Mouse (Mus musculus) cerebral cortex, adult 2 months (tissue): ENCODE measurements around the gene Pou3f1.

Source experiments
- whole genome bisulfite sequencing: fragments of 180-500 bp; shearing (Covaris S2); methylation state at CpG from one replicate; pipeline ENCODE4 v1.1.7; 2018; 5-methylcytosine and 5-hydroxymethylcytosine counted together

Pou3f1 gene

DNA sequence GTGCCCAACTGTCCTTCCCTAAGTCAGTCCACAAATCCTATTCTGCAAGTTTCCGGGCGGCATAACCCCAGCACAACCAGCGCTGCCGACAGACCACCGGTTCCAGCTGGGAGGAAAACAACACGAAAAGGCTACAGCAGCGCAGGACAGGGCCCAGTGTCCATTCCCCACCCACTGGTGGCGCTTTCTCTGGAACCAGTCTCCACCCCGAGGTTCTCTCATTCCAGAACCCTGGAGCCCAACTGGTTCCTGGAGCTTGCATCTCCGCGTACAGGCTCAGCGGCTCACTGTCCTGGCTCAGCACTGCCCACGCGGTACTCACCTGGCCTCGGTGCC is at the start of gene Pou3f1:
Pou3f1 (plus strand) TSS at position 290 of the 336 bp plus-strand sequence.
- 5% methylated on average over 15 of the region's 15 CpGs for WGBS

GRCm38 (mm10) chr4:124607166-124607565 is 49.4 kb upstream of the Pou3f1 start:
- 25% methylated on average over 8 of the region's 8 CpGs for WGBS

DNA sequence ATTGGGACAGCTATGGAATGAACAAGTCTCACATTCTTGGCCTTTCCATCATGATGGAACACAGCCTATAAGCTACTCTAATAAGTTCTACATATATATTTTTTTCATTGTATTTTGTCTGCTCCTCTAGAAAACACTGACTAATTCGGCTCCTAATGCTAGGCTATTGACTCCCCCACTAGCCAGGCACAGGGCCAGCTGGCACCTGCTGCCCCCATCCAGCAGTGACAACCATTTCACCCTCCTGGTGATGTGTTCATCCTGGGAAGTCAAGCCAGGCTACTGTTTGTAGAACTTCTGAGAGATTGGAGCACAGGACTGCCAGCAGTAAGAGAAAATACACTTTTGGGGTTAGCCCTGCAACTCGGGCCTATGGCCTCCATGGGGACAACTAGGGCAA is 46.5 kb upstream of the Pou3f1 start:
- 47% methylated on average over 2 of the region's 2 CpGs for WGBS

DNA sequence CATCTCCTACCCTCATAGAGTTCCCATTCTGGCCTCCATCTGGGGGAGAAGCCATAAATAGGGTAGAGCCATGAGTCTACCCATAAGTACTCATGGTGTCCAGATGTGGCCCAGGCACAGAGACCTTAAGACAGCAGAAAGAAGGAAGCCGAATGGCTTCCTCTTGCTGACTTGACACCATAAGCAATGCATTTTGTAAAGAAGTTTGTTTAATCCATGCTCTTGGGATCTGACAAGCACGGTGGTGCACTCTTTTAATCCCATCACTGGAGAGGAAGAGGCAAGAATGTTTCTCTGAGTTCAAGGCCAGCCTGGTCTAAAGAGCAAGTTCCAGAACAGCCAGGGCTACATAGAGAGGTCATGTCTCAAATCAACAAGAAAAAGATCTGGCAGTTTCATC is 45.9 kb upstream of the Pou3f1 start, which contains the start of gene 3100002H09Rik:
3100002H09Rik (minus strand) TSS at position 101 of the 400 bp plus-strand sequence.
- 85% methylated on average over 2 of the region's 2 CpGs for WGBS

- 86% methylated on average over 4 of the region's 4 CpGs for WGBS
Observed at GRCm38 (mm10) chr4:124611768-124612167, 44.8 kb upstream of the Pou3f1 start.

DNA sequence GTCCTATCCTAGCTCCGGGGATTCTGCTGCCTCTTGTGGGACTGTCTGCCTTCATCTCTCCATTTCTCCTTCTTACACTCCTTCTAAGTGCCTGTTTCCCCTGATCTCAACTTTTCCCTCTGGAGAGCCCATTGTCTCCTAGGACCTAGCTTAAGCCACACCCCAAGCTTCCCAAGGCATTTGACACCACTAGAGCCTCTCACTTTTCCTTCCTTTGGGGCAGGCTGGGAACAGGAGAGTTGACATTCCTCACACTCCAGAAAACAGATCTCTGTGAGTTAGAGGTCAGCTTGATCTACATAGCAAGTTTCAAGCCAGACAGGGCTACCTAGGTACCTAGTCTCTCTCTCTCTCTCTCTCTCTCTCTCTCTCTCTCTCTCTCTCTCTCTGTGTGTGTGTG is 42.4 kb upstream of the Pou3f1 start:
- 44% methylated on average over 1 of the region's 1 CpGs for WGBS

GRCm38 (mm10) chr4:124615406-124615960 is 41.1 kb upstream of the Pou3f1 start:
- WGBS: 66% methylated on average over 14 of the region's 14 CpGs

GRCm38 (mm10) chr4:124615986-124616385 is 40.6 kb upstream of the Pou3f1 start:
- WGBS: 69% methylated on average over 9 of the region's 9 CpGs

GRCm38 (mm10) chr4:124616636-124617035 is 40.0 kb upstream of the Pou3f1 start:
- WGBS: 67% methylated on average over 1 of the region's 1 CpGs

DNA sequence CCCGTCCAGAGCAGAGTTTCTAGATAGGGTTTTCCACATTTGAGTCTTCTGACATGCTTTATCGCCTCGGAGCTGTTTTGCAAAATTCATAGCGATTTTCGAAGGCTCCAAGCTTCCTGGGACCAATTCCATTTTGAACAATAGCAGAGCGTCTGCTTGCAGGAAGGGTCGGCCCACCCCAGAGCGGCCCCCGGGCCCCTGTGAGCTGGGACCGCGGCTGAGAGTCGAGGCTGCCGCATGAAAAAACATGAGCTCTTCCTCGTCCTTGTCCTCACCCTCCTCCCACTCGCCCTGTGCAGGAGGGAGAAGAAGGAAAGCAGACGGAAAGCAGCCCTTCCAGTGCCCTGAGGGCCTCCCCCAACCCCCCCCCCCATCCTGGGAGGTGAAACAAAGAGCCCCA is 38.0 kb upstream of the Pou3f1 start:
- 25% methylated on average over 16 of the region's 16 CpGs for WGBS

DNA sequence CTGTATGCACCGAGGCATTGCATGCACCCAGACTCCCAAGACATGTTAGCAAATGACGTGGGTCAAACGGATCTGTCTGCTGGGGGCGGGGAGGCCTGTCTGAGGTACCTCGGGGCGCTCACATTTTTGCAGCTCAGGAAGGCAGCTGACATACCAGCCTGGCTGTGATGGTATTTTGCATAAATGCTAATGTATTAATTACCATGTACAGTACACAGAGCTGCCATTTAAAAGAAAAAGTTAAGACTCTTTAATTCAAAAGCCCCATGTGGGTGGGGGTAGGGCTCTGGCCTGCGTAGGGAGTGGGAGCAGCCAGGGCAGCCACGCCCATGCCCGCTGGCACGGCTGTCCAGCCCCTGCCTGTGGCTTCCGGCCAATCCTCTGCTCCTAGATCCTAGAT is 35.2 kb upstream of the Pou3f1 start:
- WGBS: 68% methylated on average over 11 of the region's 11 CpGs

- WGBS: 82% methylated on average over 5 of the region's 5 CpGs
Observed at GRCm38 (mm10) chr4:124622566-124622965, 34.0 kb upstream of the Pou3f1 start.

GRCm38 (mm10) chr4:124624111-124624581 is 32.5 kb upstream of the Pou3f1 start:
- 49% methylated on average over 7 of the region's 7 CpGs for WGBS

GRCm38 (mm10) chr4:124626836-124627235 is 29.8 kb upstream of the Pou3f1 start:
- 73% methylated on average over 1 of the region's 1 CpGs for WGBS

DNA sequence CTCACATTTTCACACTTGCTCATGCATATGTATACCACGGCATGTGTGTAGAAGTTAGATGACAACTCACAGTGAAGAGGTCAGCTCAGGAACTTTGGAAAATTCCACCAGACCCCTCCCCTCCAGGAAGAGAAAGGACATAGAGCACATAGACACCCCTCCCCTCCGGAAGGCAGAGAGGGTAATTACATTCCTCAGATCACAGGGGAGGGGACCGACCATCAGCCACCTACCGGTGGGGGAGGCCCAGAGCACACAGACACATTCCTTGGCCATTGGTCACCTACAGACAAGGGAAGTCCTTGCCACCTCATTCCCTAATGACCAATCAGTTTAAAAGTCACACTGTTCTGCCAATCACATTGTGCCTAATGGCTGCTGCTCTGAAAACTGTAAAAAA is 25.2 kb upstream of the Pou3f1 start:
- WGBS: 67% methylated on average over 4 of the region's 4 CpGs

- 85% methylated on average over 10 of the region's 10 CpGs for WGBS
Observed at GRCm38 (mm10) chr4:124632856-124633255, 23.8 kb upstream of the Pou3f1 start.

- WGBS: 45% methylated on average over 9 of the region's 9 CpGs
Observed at GRCm38 (mm10) chr4:124633281-124633680, 23.3 kb upstream of the Pou3f1 start.

DNA sequence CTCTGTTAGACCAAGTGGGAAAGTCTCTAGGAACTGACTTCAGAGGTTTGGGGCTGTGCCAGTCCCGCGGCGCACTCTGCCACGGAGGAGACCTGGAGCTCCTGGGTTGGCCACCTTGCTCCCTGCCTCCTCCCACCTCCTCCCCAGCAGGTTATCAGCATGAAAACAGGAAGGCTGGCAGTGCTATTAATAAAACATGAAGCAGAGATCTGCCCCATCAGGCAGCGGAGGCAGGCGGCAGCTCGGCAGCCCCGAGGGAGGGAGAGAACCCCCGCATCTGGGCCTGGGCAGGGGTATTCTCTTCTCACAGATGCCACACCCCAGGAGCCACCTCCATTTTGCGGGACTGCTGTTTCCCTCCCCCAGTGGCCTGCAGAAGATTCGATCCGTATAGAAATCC is 16.9 kb upstream of the Pou3f1 start:
- 39% methylated on average over 12 of the region's 12 CpGs for WGBS

GRCm38 (mm10) chr4:124643859-124644258 is 12.7 kb upstream of the Pou3f1 start:
- WGBS: 62% methylated on average over 9 of the region's 9 CpGs

DNA sequence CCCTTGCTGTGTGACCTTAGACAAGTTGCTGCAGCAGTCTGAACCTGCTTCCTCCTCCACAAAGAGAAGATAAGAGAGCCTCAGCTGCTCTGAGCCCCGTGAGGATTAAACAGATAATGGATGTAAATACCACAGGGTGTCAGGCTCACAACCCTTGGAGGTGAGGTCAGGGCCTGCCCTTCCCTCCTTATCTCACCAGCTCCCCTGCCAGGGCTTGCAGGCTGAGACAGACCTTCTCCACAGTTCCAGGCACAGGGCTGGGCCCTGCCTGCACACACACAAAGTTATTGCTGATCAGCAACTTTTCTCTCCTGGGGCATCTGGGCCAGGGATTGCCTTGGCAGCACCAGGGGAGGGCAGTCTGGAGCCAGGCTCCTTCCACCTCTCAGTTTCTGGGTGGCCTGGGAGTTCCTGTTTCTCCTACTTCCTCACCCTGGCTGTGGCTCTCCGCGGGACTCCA is 11.6 kb upstream of the Pou3f1 start:
- WGBS: 61% methylated on average over 3 of the region's 3 CpGs

DNA sequence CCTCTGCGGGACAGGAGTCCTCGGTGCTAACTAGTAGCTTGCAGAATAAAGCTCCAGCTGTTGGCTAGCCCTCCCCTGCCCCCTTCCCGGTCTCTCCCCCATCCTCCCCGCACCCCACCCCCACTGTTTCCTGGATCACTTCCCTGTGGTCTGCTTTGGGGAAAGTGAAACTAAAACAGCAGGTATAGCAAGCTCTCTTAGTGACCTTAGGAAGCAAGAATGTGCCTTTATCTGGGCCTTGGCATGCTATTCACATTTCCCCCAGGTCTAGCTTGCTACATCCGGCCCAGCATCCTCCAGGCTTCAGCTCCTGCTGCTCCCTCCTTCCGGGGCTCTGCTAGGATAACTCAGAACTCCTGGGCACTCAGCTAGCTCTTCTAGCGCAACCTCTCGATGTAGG is 10.0 kb upstream of the Pou3f1 start:
- 40% methylated on average over 8 of the region's 8 CpGs for WGBS

DNA sequence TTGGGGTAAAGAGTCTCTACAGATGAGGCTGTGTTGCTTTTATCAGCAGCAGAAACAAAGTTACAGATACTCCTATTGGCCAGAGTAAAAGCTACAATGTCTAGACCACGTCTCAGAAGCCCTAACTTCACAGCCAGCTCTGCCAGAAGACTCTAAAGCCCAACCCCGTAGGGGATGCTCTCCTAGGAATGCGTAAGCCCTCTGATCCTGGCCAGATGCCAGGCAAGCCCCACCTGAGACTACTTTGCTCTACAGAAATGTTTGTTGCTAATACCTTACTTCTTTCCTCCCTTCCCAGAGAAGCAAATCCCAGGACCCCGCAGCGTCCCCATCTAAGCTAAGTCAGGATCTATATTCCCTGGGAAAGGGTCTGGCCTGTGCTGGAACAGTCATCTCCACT is 8.7 kb upstream of the Pou3f1 start:
- WGBS: 75% methylated on average over 5 of the region's 5 CpGs

GRCm38 (mm10) chr4:124652886-124653285 is 3.7 kb upstream of the Pou3f1 start:
- WGBS: 36% methylated on average over 9 of the region's 9 CpGs
